Mouse (Mus musculus) heart, postnatal 0 days (tissue): Measurements from ENCODE around the gene Olfr1513. TPM values are rescaled to one million over a fixed set of nuclear protein-coding genes. Genes with fewer than 3 reads are reported as not detected.

ENCODE experiments used
- ATAC-seq: fragments of 200-750 bp; cut with Nextera tagmentation; 2 replicates; pipeline ENCODE4 v1.8.0; 2017; ENCODE audit warnings: low read depth, moderate number of reproducible peaks, moderate library complexity; ENCODE audit not compliant: insufficient read depth
- DNase-seq: peaks from one replicate; pipeline ENCODE4 v3.0.0-alpha.2; 2016; ENCODE audit warnings: low spot score
- H3K27ac ChIP-seq: fragments of 300-500 bp; sonication (generic); 2 replicates; pipeline ENCODE4 v1.5.1; 2014; ENCODE audit warnings: low read depth, mild to moderate bottlenecking
- H3K27me3 ChIP-seq: fragments of 300-500 bp; sonication (generic); 2 replicates; pipeline ENCODE4 v1.6.1; 2014; ENCODE audit warnings: low read length, mixed read lengths; ENCODE audit not compliant: control insufficient read depth, insufficient read depth
- H3K36me3 ChIP-seq: fragments of 300-500 bp; sonication (generic); replicated peaks from 2 replicates; pipeline ENCODE4 v1.6.1; 2014; ENCODE audit warnings: low read length, mixed read lengths; ENCODE audit not compliant: control insufficient read depth, insufficient read depth
- H3K4me1 ChIP-seq: fragments of 300-500 bp; sonication (generic); 2 replicates; pipeline ENCODE4 v1.6.1; 2014; ENCODE audit warnings: antibody characterized with exemption; ENCODE audit not compliant: control insufficient read depth, insufficient read depth
- H3K4me2 ChIP-seq: fragments of 300-500 bp; sonication (generic); 2 replicates; pipeline ENCODE4 v1.6.1; 2014; ENCODE audit warnings: low read depth, mild to moderate bottlenecking, low read length, moderate library complexity
- H3K4me3 ChIP-seq: fragments of 300-500 bp; sonication (generic); 2 replicates; pipeline ENCODE4 v1.5.1; 2014; ENCODE audit warnings: low read depth, low read length
- H3K9ac ChIP-seq: fragments of 300-500 bp; sonication (generic); replicated peaks from 2 replicates; pipeline ENCODE4 v1.6.1; 2014; ENCODE audit warnings: low read depth, low read length, mixed read lengths
- H3K9me3 ChIP-seq: fragments of 300-500 bp; sonication (generic); replicated peaks from 2 replicates; pipeline ENCODE4 v1.6.1; 2016; ENCODE audit warnings: low read length; ENCODE audit not compliant: control insufficient read depth
- CTCF ChIP-seq: IDR thresholded peaks from 2 replicates; pipeline ENCODE4 v1.5.1; 2016; ENCODE audit warnings: antibody characterized with exemption, control low read depth, low read depth
- EP300 ChIP-seq: IDR thresholded peaks from 2 replicates; pipeline ENCODE4 v1.6.1; 2016; ENCODE audit warnings: antibody characterized with exemption, low read depth
- WGBS: fragments of 180-500 bp; shearing (Covaris S2); extraction: QIAGEN DNeasy Blood & Tissue Kit; methylation state at CpG from one replicate; pipeline ENCODE4 v1.1.7; 2014; 5-methylcytosine and 5-hydroxymethylcytosine counted together
- polyA plus RNA-seq: library from polyadenylated mRNA; unstranded; fragments of >200 nt; fragmentation: Nextera tagmentation; extraction: Ambion mirVana; gene quantifications from 2 replicates; pipeline ENCODE4 v1.2.1, GENCODE M21; 2015
- total RNA-seq: library from RNA; depleted of rRNA; stranded (reverse); fragments of >200 nt; gene quantifications from 2 replicates; pipeline ENCODE4 v1.2.3, GENCODE M21; 2014; ENCODE audit warnings: low replicate concordance

Olfr1513 gene
- total and polyA plus RNA-seq, 2 experiments from 2014 or later: not detected

GRCm38 (mm10) chr14:52325890-52326289 lies 30.3 kb downstream of the Olfr1513 start:
- no peak for DNase-seq
- Histone ChIP-seq H3K4me1 (no peaks in the 10 kb centered on the region), H3K36me3 (no peaks in the 10 kb centered on the region), H3K27me3 (peaks cover 49% of the 10 kb centered on the region), H3K4me3 (no peak overlapping the region), H3K4me2 (no peak overlapping the region), H3K27ac (no peak overlapping the region), H3K9ac (no peak overlapping the region), H3K9me3 (no peaks in the 10 kb centered on the region)
- WGBS: 11% methylated on average over 4 of the region's 4 CpGs
- no peak for ATAC-seq
- TF ChIP-seq EP300: no peak
- peak; percentile 25 for TF ChIP-seq CTCF

- Histone ChIP-seq H3K27ac (no peak overlapping the region), H3K4me1 (peaks cover 6% of the 10 kb centered on the region), H3K27me3 (no peaks in the 10 kb centered on the region), H3K4me2 (no peak overlapping the region), H3K4me3 (no peak overlapping the region), H3K36me3 (no peaks in the 10 kb centered on the region), H3K9me3 (no peaks in the 10 kb centered on the region), H3K9ac (no peak overlapping the region)
- TF ChIP-seq CTCF: no peak
- ATAC-seq: no peak
- WGBS: 40% methylated on average over 6 of the region's 6 CpGs
- DNase-seq: no peak
These were observed 36.8 kb downstream of the Olfr1513 start for GRCm38 (mm10) chr14:52319361-52319760.

- Histone ChIP-seq H3K36me3 (peaks cover 25% of the 10 kb centered on the region), H3K4me1 (peaks cover 6% of the 10 kb centered on the region), H3K4me3 (peak overlapping the region; percentile 81), H3K27me3 (no peaks in the 10 kb centered on the region), H3K9me3 (no peaks in the 10 kb centered on the region), H3K9ac (peak overlapping the region; percentile 67), H3K4me2 (peak overlapping the region; percentile 92), H3K27ac (no peak overlapping the region)
- WGBS: 15% methylated on average over 15 of the region's 16 CpGs
- DNase-seq: no peak
- peak; percentile 44; the same call in 1 of the 2 replicates for ATAC-seq
- TF ChIP-seq EP300 (no peak), CTCF (no peak)
These were observed 39.6 kb downstream of the Olfr1513 start for GRCm38 (mm10) chr14:52316441-52317225.

- TF ChIP-seq CTCF (no peak), EP300 (no peak)
- H3K27ac ChIP-seq: peak overlapping the region; percentile 73
- peak overlapping the region; percentile 67 for H3K9ac ChIP-seq
- peaks cover 6% of the 10 kb centered on the region for H3K4me1 ChIP-seq
- H3K27me3 ChIP-seq: no peaks in the 10 kb centered on the region
- peak; percentile 60 for DNase-seq
- WGBS: 0% methylated on average over 30 of the region's 41 CpGs
- no peaks in the 10 kb centered on the region for H3K9me3 ChIP-seq
- peak; percentile 82 for ATAC-seq
- H3K4me2 ChIP-seq: peak overlapping the region; percentile 92
- H3K36me3 ChIP-seq: peaks cover 25% of the 10 kb centered on the region
- peak overlapping the region; percentile 81 for H3K4me3 ChIP-seq
These were observed 40.3 kb downstream of the Olfr1513 start for GRCm38 (mm10) chr14:52315792-52316440.

- Histone ChIP-seq H3K27me3 (no peaks in the 10 kb centered on the region), H3K9ac (peak overlapping the region; percentile 67), H3K36me3 (peaks cover 25% of the 10 kb centered on the region), H3K9me3 (no peaks in the 10 kb centered on the region), H3K4me2 (peak overlapping the region; percentile 92), H3K27ac (peak overlapping the region; percentile 73), H3K4me1 (peaks cover 6% of the 10 kb centered on the region), H3K4me3 (peak overlapping the region; percentile 81)
- ATAC-seq (no peak), DNase-seq (no peak)
- TF ChIP-seq CTCF (no peak), EP300 (no peak)
- WGBS: 7% methylated on average over 17 of the region's 17 CpGs
These were observed 40.9 kb downstream of the Olfr1513 start for GRCm38 (mm10) chr14:52315283-52315780.
